Mouse (Mus musculus) limb, embryonic 11.5 days (tissue): Measurements from ENCODE around the gene Knl1. TPM values are rescaled to one million over a fixed set of nuclear protein-coding genes. Genes with fewer than 3 reads are reported as not detected.

Source experiments
- ATAC-seq: fragments of 200-750 bp; cut with Nextera tagmentation; 2 replicates; pipeline ENCODE4 v1.8.0; 2017; ENCODE audit warnings: low read depth; ENCODE audit not compliant: insufficient number of reproducible peaks, low FRiP score, low TSS enrichment
- DNase-seq: peaks from one replicate; pipeline ENCODE4 v3.0.0-alpha.2; 2015; ENCODE audit warnings: low spot score
- H3K27ac ChIP-seq: fragments of 300-500 bp; sonication (generic); replicated peaks from 2 replicates; pipeline ENCODE4 v1.5.1; 2014; ENCODE audit warnings: low read depth, mild to moderate bottlenecking, low read length
- H3K27me3 ChIP-seq: fragments of 300-500 bp; sonication (generic); 2 replicates; pipeline ENCODE4 v1.6.1; 2014; ENCODE audit warnings: mild to moderate bottlenecking, low read length, mixed read lengths; ENCODE audit not compliant: control insufficient read depth, insufficient read depth
- H3K36me3 ChIP-seq: fragments of 300-500 bp; sonication (generic); 2 replicates; pipeline ENCODE4 v1.6.1; 2014; ENCODE audit warnings: mild to moderate bottlenecking, low read length, moderate library complexity, mixed read lengths; ENCODE audit not compliant: control insufficient read depth, insufficient read depth
- H3K4me1 ChIP-seq: fragments of 300-500 bp; sonication (generic); 2 replicates; pipeline ENCODE4 v1.6.1; 2014; ENCODE audit warnings: low read length, mixed read lengths; ENCODE audit not compliant: control insufficient read depth, insufficient read depth
- H3K4me2 ChIP-seq: fragments of 300-500 bp; sonication (generic); 2 replicates; pipeline ENCODE4 v1.6.1; 2014; ENCODE audit warnings: low read depth, mild to moderate bottlenecking, moderate library complexity; ENCODE audit not compliant: severe bottlenecking
- H3K4me3 ChIP-seq: fragments of 300-500 bp; sonication (generic); 2 replicates; pipeline ENCODE4 v1.5.1; 2014; ENCODE audit warnings: low read depth, low read length
- H3K9ac ChIP-seq: fragments of 300-500 bp; sonication (generic); 2 replicates; pipeline ENCODE4 v1.6.1; 2014; ENCODE audit warnings: mild to moderate bottlenecking, low read length
- H3K9me3 ChIP-seq: fragments of 300-500 bp; sonication (generic); 2 replicates; pipeline ENCODE4 v1.6.1; 2016; ENCODE audit warnings: low read length; ENCODE audit not compliant: control insufficient read depth
- WGBS: fragments of 180-500 bp; shearing (Covaris S2); extraction: QIAGEN DNeasy Blood & Tissue Kit; methylation state at CpG from one replicate; pipeline ENCODE4 v1.1.7; 2014; 5-methylcytosine and 5-hydroxymethylcytosine counted together
- polyA plus RNA-seq: library from polyadenylated mRNA; unstranded; fragments of >200 nt; fragmentation: Nextera tagmentation; extraction: Ambion mirVana; gene quantifications from 2 replicates; pipeline ENCODE4 v1.2.1, GENCODE M21; 2014

Gene Knl1
- polyA plus RNA-seq, 1 experiment from 2014 or later: 40.4 TPM

GRCm38 (mm10) chr2:119017647-119018046 is 29.3 kb upstream of the Knl1 start:
- Histone ChIP-seq H3K4me3 (no peak overlapping the region), H3K27ac (no peak overlapping the region), H3K9ac (no peak overlapping the region), H3K9me3 (no peaks in the 10 kb centered on the region), H3K27me3 (no peaks in the 10 kb centered on the region), H3K36me3 (peaks cover 11% of the 10 kb centered on the region), H3K4me1 (peaks cover 4% of the 10 kb centered on the region; the same call in 1 of the 2 replicates), H3K4me2 (no peak overlapping the region)
- 91% methylated on average over 3 of the region's 3 CpGs for WGBS
- ATAC-seq (no peak), DNase-seq (no peak)

- Histone ChIP-seq H3K4me3 (no peak overlapping the region), H3K9me3 (no peaks in the 10 kb centered on the region), H3K4me1 (peaks cover 4% of the 10 kb centered on the region; the same call in 1 of the 2 replicates), H3K27me3 (no peaks in the 10 kb centered on the region), H3K4me2 (peak overlapping the region; percentile 5; the same call in 1 of the 2 replicates), H3K9ac (0 out of 2 replicates have a peak overlapping the region, but pooled peaks have one; percentile 9), H3K36me3 (peaks cover 11% of the 10 kb centered on the region), H3K27ac (no peak overlapping the region; the same call in 1 of the 2 replicates)
- DNase-seq (peak; percentile 62), ATAC-seq (peak; percentile 76)
- WGBS: 45% methylated on average over 22 of the region's 22 CpGs
Observed at GRCm38 (mm10) chr2:119018391-119019122, 28.4 kb upstream of the Knl1 start.

- Histone ChIP-seq H3K27ac (no peak overlapping the region; the same call in 1 of the 2 replicates), H3K4me2 (peak overlapping the region; percentile 5; the same call in 1 of the 2 replicates), H3K4me1 (peaks cover 4% of the 10 kb centered on the region; the same call in 1 of the 2 replicates), H3K27me3 (no peaks in the 10 kb centered on the region), H3K9ac (0 out of 2 replicates have a peak overlapping the region, but pooled peaks have one; percentile 9), H3K9me3 (no peaks in the 10 kb centered on the region), H3K36me3 (peaks cover 11% of the 10 kb centered on the region), H3K4me3 (no peak overlapping the region)
- peak; percentile 74 for ATAC-seq
- peak; percentile 43 for DNase-seq
- WGBS: 8% methylated on average over 5 of the region's 5 CpGs
Observed at GRCm38 (mm10) chr2:119019131-119019530, 27.8 kb upstream of the Knl1 start.

GRCm38 (mm10) chr2:119019538-119019937 is 27.4 kb upstream of the Knl1 start:
- no peak for DNase-seq

GRCm38 (mm10) chr2:119023154-119023660 is 23.7 kb upstream of the Knl1 start:
- 88% methylated on average over 6 of the region's 6 CpGs for WGBS

More at GRCm38 (mm10) chr2:119019538-119019937, 27.4 kb upstream of the Knl1 start:
- Histone ChIP-seq H3K9me3 (no peaks in the 10 kb centered on the region), H3K36me3 (peaks cover 11% of the 10 kb centered on the region), H3K4me2 (no peak overlapping the region), H3K27me3 (no peaks in the 10 kb centered on the region), H3K9ac (no peak overlapping the region), H3K27ac (no peak overlapping the region), H3K4me3 (no peak overlapping the region), H3K4me1 (peaks cover 4% of the 10 kb centered on the region; the same call in 1 of the 2 replicates)
- no peak for ATAC-seq
- WGBS: 60% methylated on average over 4 of the region's 4 CpGs

GRCm38 (mm10) chr2:119024536-119025238 is 22.2 kb upstream of the Knl1 start:
- DNase-seq: no peak

More at GRCm38 (mm10) chr2:119023154-119023660, 23.7 kb upstream of the Knl1 start:
- Histone ChIP-seq H3K4me3 (no peak overlapping the region), H3K4me1 (peaks cover 4% of the 10 kb centered on the region; the same call in 1 of the 2 replicates), H3K4me2 (no peak overlapping the region), H3K9ac (no peak overlapping the region), H3K27ac (no peak overlapping the region), H3K36me3 (peaks cover 7% of the 10 kb centered on the region), H3K27me3 (no peaks in the 10 kb centered on the region), H3K9me3 (no peaks in the 10 kb centered on the region)
- DNase-seq (no peak), ATAC-seq (no peak)

GRCm38 (mm10) chr2:119025239-119025616 is 21.7 kb upstream of the Knl1 start:
- DNase-seq (no peak), ATAC-seq (no peak)
- WGBS: 79% methylated on average over 4 of the region's 4 CpGs

More at GRCm38 (mm10) chr2:119024536-119025238, 22.2 kb upstream of the Knl1 start:
- H3K4me2 ChIP-seq: no peak overlapping the region
- ATAC-seq: no peak
- no peaks in the 10 kb centered on the region for H3K9me3 ChIP-seq
- H3K9ac ChIP-seq: no peak overlapping the region
- H3K36me3 ChIP-seq: peaks cover 7% of the 10 kb centered on the region
- H3K27me3 ChIP-seq: no peaks in the 10 kb centered on the region
- no peak overlapping the region for H3K27ac ChIP-seq
- no peak overlapping the region for H3K4me3 ChIP-seq
- H3K4me1 ChIP-seq: peaks cover 5% of the 10 kb centered on the region
- whole genome bisulfite sequencing: 72% methylated on average over 9 of the region's 9 CpGs

GRCm38 (mm10) chr2:119026951-119027350 is 20.0 kb upstream of the Knl1 start:
- no peaks in the 10 kb centered on the region for H3K9me3 ChIP-seq
- no peaks in the 10 kb centered on the region for H3K27me3 ChIP-seq
- peaks cover 3% of the 10 kb centered on the region; the same call in 1 of the 2 replicates for H3K36me3 ChIP-seq
- H3K4me2 ChIP-seq: no peak overlapping the region
- WGBS: 89% methylated on average over 4 of the region's 4 CpGs
- ATAC-seq (no peak), DNase-seq (no peak)
- no peak overlapping the region for H3K4me3 ChIP-seq
- H3K4me1 ChIP-seq: peaks cover 5% of the 10 kb centered on the region
- H3K27ac ChIP-seq: no peak overlapping the region
- no peak overlapping the region for H3K9ac ChIP-seq

More at GRCm38 (mm10) chr2:119025239-119025616, 21.7 kb upstream of the Knl1 start:
- H3K4me2 ChIP-seq: no peak overlapping the region
- H3K4me3 ChIP-seq: no peak overlapping the region
- peaks cover 5% of the 10 kb centered on the region for H3K4me1 ChIP-seq
- no peak overlapping the region for H3K9ac ChIP-seq
- no peaks in the 10 kb centered on the region for H3K27me3 ChIP-seq
- H3K27ac ChIP-seq: no peak overlapping the region
- peaks cover 7% of the 10 kb centered on the region for H3K36me3 ChIP-seq
- H3K9me3 ChIP-seq: no peaks in the 10 kb centered on the region
